ENCODE assay signal across 7 mouse cellular contexts in genomic region chr12:26487874-26488616, GRCm38 (mm10). TPM values are rescaled to one million over a fixed set of nuclear protein-coding genes. Genes with fewer than 3 reads are reported as not detected.
DNase-seq lines count a peak whose midpoint lies in the region; ATAC-seq lines count a peak whose summit lies in the region.

No protein-coding gene starts in this region.

- H3K27ac ChIP-seq in embryonic facial prominence, embryonic 15.5 days (replicated peaks) = no peak overlapping the region
- H3K27ac ChIP-seq in hindbrain, embryonic 15.5 days (replicated peaks) = peak overlapping the region; percentile 46
- peak overlapping the region; percentile 64 for H3K27ac ChIP-seq in midbrain, embryonic 10.5 days (replicated peaks)

- 41% methylated on average over 14 of the region's 14 CpGs for WGBS in embryonic facial prominence, embryonic 15.5 days
- 36% methylated on average over 14 of the region's 14 CpGs for WGBS in hindbrain, embryonic 15.5 days
- WGBS in midbrain, embryonic 10.5 days = 49% methylated on average over 14 of the region's 14 CpGs

- peak; percentile 8 for DNase-seq in thymus, postnatal 25 days
- no peak for DNase-seq in thymus, postnatal 10 days (ENCODE audit: low spot score in 2 of 2)
- peak; percentile 42 to 47 for DNase-seq in left cerebral cortex, adult 18-20 months (ENCODE audit: low spot score in 2 of 2)
- DNase-seq in midbrain, embryonic 10.5 days (ENCODE audit: low spot score) = peak; percentile 37
- no peak for DNase-seq in urinary bladder, postnatal 14 days (ENCODE audit: low spot score)

- no peaks in the 10 kb centered on the region for H3K36me3 ChIP-seq in embryonic facial prominence, embryonic 15.5 days
- no peaks in the 10 kb centered on the region for H3K36me3 ChIP-seq in hindbrain, embryonic 15.5 days
- no peaks in the 10 kb centered on the region for H3K36me3 ChIP-seq in midbrain, embryonic 10.5 days

- peak overlapping the region; percentile 9; the same call in 1 of the 2 replicates for H3K4me2 ChIP-seq in embryonic facial prominence, embryonic 15.5 days (replicated peaks)
- H3K4me2 ChIP-seq in hindbrain, embryonic 15.5 days = peak overlapping the region; percentile 16; the same call in 1 of the 2 replicates

- no peaks in the 10 kb centered on the region for H3K9me3 ChIP-seq in embryonic facial prominence, embryonic 15.5 days (replicated peaks)
- H3K9me3 ChIP-seq in hindbrain, embryonic 15.5 days = no peaks in the 10 kb centered on the region
- H3K9me3 ChIP-seq in midbrain, embryonic 10.5 days (replicated peaks) = no peaks in the 10 kb centered on the region

- no peak overlapping the region for H3K9ac ChIP-seq in embryonic facial prominence, embryonic 15.5 days
- no peak overlapping the region for H3K9ac ChIP-seq in hindbrain, embryonic 15.5 days

- no peak overlapping the region for H3K4me3 ChIP-seq in embryonic facial prominence, embryonic 15.5 days (replicated peaks)
- no peak overlapping the region for H3K4me3 ChIP-seq in hindbrain, embryonic 15.5 days
- no peak overlapping the region for H3K4me3 ChIP-seq in midbrain, embryonic 10.5 days

- no peaks in the 10 kb centered on the region for H3K4me1 ChIP-seq in embryonic facial prominence, embryonic 15.5 days
- peaks cover 8% of the 10 kb centered on the region for H3K4me1 ChIP-seq in hindbrain, embryonic 15.5 days (replicated peaks)
- H3K4me1 ChIP-seq in midbrain, embryonic 10.5 days = peaks cover 14% of the 10 kb centered on the region

- H3K27me3 ChIP-seq in embryonic facial prominence, embryonic 15.5 days = no peaks in the 10 kb centered on the region; the same call in 1 of the 2 replicates
- H3K27me3 ChIP-seq in hindbrain, embryonic 15.5 days = no peaks in the 10 kb centered on the region
- H3K27me3 ChIP-seq in midbrain, embryonic 10.5 days (ENCODE audit: low read depth, poor library complexity, severe bottlenecking) = no peaks in the 10 kb centered on the region

- ATAC-seq in embryonic facial prominence, embryonic 15.5 days (ENCODE audit: insufficient number of reproducible peaks, low FRiP score, low TSS enrichment, low read depth) = no peak
- peak; percentile 74; the same call in 1 of the 2 replicates for ATAC-seq in hindbrain, embryonic 15.5 days (ENCODE audit: low FRiP score, low read depth)

RNA-seq across cellular contexts. Expression of gene Cmpk2, which starts 19.0 kb away (rescaled TPM):
- 7.5 and 8.8 TPM in 2 replicates for polyA plus RNA-seq in embryonic facial prominence, embryonic 15.5 days (2015; fragmentation: Nextera tagmentation; extraction: Ambion mirVana)
- polyA plus RNA-seq in hindbrain, embryonic 15.5 days (2015; fragmentation: Nextera tagmentation; extraction: Ambion mirVana) = 19.8 and 20.0 TPM in 2 replicates
- total RNA-seq in left cerebral cortex, adult 18-20 months (2021) = 10 to 100 TPM; 19.9 to 22.3 TPM
- polyA plus RNA-seq in midbrain, embryonic 10.5 days (2016; fragmentation: Nextera tagmentation; extraction: Ambion mirVana) = 4.2 and 6.2 TPM in 2 replicates

RNA-seq across cellular contexts. Expression of gene Rsad2, which starts 31.8 kb away (rescaled TPM):
- 1.5 and 1.6 TPM in 2 replicates for polyA plus RNA-seq in embryonic facial prominence, embryonic 15.5 days (2015; fragmentation: Nextera tagmentation; extraction: Ambion mirVana)
- 0.51 and 1.5 TPM in 2 replicates for polyA plus RNA-seq in hindbrain, embryonic 15.5 days (2015; fragmentation: Nextera tagmentation; extraction: Ambion mirVana)
- under 1 TPM; 0.65 to 0.77 TPM for total RNA-seq in left cerebral cortex, adult 18-20 months (2021)
- 0.14 and 0.35 TPM in 2 replicates for polyA plus RNA-seq in midbrain, embryonic 10.5 days (2016; fragmentation: Nextera tagmentation; extraction: Ambion mirVana)

Comparison
In these comparisons a context has a peak if more than half of its experiments do, and no peak if none do; other contexts are left out.
1. DNase-seq: peak in thymus, postnatal 25 days (single experiment), left cerebral cortex, adult 18-20 months (2 of 2) and midbrain, embryonic 10.5 days (single experiment); none in thymus, postnatal 10 days (0 of 2) and urinary bladder, postnatal 14 days (single experiment).